Mouse (Mus musculus): ENCODE results near the gene Ikbke. TPM values are rescaled to one million over a fixed set of nuclear protein-coding genes. Genes with fewer than 3 reads are reported as not detected.

Gene Ikbke
- total RNA-seq, 1 experiment = 4.2 TPM

- in situ Hi-C loops (cut with MboI; ENCODE audit: low sequenced_read_pairs in 2 of 2, unreplicated experiment in 2 of 2) = no loop called here
- H3K4me3 ChIP-seq (ENCODE audit: insufficient read depth in 1 of 2, low read depth in 1 of 2, low read length in 2 of 2, poor library complexity in 1 of 2, severe bottlenecking in 1 of 2) = no peak overlapping the region
- H3K27ac ChIP-seq (ENCODE audit: insufficient read depth, low read depth, low read length, poor library complexity, severe bottlenecking) = no peak overlapping the region
- H3K9me3 ChIP-seq (ENCODE audit: control insufficient read depth, insufficient read depth, low read depth, low read length) = no peaks in the 10 kb centered on the region
- no peaks in the 10 kb centered on the region for H3K36me3 ChIP-seq (ENCODE audit: control insufficient read depth, insufficient read depth, low read length, poor library complexity, severe bottlenecking)
- TF ChIP-seq MAFK (IDR thresholded peaks at IDR 0.05; ENCODE audit: insufficient read depth, low read depth, low read length) = no peak
- no peak for TF ChIP-seq ZNF384 (IDR thresholded peaks at IDR 0.05; ENCODE audit: low read depth, low read length)
- TF ChIP-seq CHD2 (IDR thresholded peaks at IDR 0.05; ENCODE audit: low read depth, low read length) = no peak
- TF ChIP-seq ZC3H11A (IDR thresholded peaks at IDR 0.05; ENCODE audit: borderline replicate concordance, low read depth, low read length) = no peak
- TF ChIP-seq HCFC1 (IDR thresholded peaks at IDR 0.05; ENCODE audit: borderline replicate concordance, insufficient read depth, low read length) = no peak
- no peaks in the 10 kb centered on the region for H3K4me1 ChIP-seq (ENCODE audit: control insufficient read depth in 2 of 2, insufficient read depth in 2 of 2, low read length in 2 of 2, poor library complexity in 1 of 2)
- H3K9ac ChIP-seq (ENCODE audit: insufficient read depth, low read depth, low read length, poor library complexity, severe bottlenecking) = no peak overlapping the region
- no peak for DNase-seq (ENCODE audit: low read depth, low spot score)
Observed at GRCm38 (mm10) chr1:131206342-131206741, 73.1 kb downstream of the Ikbke start.

GRCm38 (mm10) chr1:131204461-131204860, 74.9 kb downstream of the Ikbke start:
- in situ Hi-C loops (cut with MboI; ENCODE audit: low sequenced_read_pairs in 2 of 2, unreplicated experiment in 2 of 2) = no loop called here
- no peak overlapping the region for H3K9ac ChIP-seq (ENCODE audit: insufficient read depth, low read depth, low read length, poor library complexity, severe bottlenecking)
- TF ChIP-seq ZNF384 (IDR thresholded peaks at IDR 0.05; ENCODE audit: low read depth, low read length) = no peak
- no peak for TF ChIP-seq CHD2 (IDR thresholded peaks at IDR 0.05; ENCODE audit: low read depth, low read length)
- no peak for TF ChIP-seq HCFC1 (IDR thresholded peaks at IDR 0.05; ENCODE audit: borderline replicate concordance, insufficient read depth, low read length)
- no peak for TF ChIP-seq ZC3H11A (IDR thresholded peaks at IDR 0.05; ENCODE audit: borderline replicate concordance, low read depth, low read length)
- TF ChIP-seq MAFK (IDR thresholded peaks at IDR 0.05; ENCODE audit: insufficient read depth, low read depth, low read length) = no peak

More at GRCm38 (mm10) chr1:131204461-131204860, 74.9 kb downstream of the Ikbke start:
- Histone ChIP-seq H3K27ac (ENCODE audit: insufficient read depth, low read depth, low read length, poor library complexity, severe bottlenecking) (no peak overlapping the region), H3K9me3 (ENCODE audit: control insufficient read depth, insufficient read depth, low read depth, low read length) (no peaks in the 10 kb centered on the region), H3K36me3 (ENCODE audit: control insufficient read depth, insufficient read depth, low read length, poor library complexity, severe bottlenecking) (no peaks in the 10 kb centered on the region), H3K4me3 (ENCODE audit: insufficient read depth in 1 of 2, low read depth in 1 of 2, low read length in 2 of 2, poor library complexity in 1 of 2, severe bottlenecking in 1 of 2) (no peak overlapping the region), H3K4me1 (ENCODE audit: control insufficient read depth in 2 of 2, insufficient read depth in 2 of 2, low read length in 2 of 2, poor library complexity in 1 of 2) (peaks cover 0 to 4% of the 10 kb centered on the region in 2 experiments; a peak in 1 of 4 replicates)
- no peak for DNase-seq (ENCODE audit: low read depth, low spot score)

Other genes starting within 250 kb of the Ikbke start
- gene Mapkapk2, start 181.8 kb downstream of the Ikbke start, total RNA-seq (2012; rRNA removed) = 27.3 and 38.0 TPM in 2 replicates
- 18.6 and 22.1 TPM in 2 replicates for gene Dyrk3, start 141.3 kb downstream of the Ikbke start, total RNA-seq (2012; rRNA removed)
- gene Eif2d, start 126.4 kb downstream of the Ikbke start, total RNA-seq (2012; rRNA removed) = 64.5 and 70.1 TPM in 2 replicates
- gene Rassf5, start 34.3 kb downstream of the Ikbke start, total RNA-seq (2012; rRNA removed) = 0.76 and 1.2 TPM in 2 replicates
- 26.4 and 38.6 TPM in 2 replicates for gene Srgap2, start 247.7 kb upstream of the Ikbke start, total RNA-seq (2012; rRNA removed)
- 3.5 and 5.8 TPM in 2 replicates for gene Fam72a, start 248.3 kb upstream of the Ikbke start, total RNA-seq (2012; rRNA removed)